Mouse (Mus musculus) adrenal gland, postnatal 4 days (tissue): ENCODE results near the gene Srgap3. TPM values are rescaled to one million over a fixed set of nuclear protein-coding genes. Genes with fewer than 3 reads are reported as not detected.

Experiments
- DNase-seq, 2 experiments: peaks; one replicate each; pipeline ENCODE4 v3.0.0; 2021 to 2022; ENCODE audit warnings: low spot score in 2 of 2, mixed read lengths in 2 of 2
- total RNA-seq, 2 experiments: library from RNA; stranded (reverse); gene quantifications; 2 replicates each; pipeline ENCODE4 v1.2.3; 2021

Gene Srgap3
- total RNA-seq, 2 experiments from 2014 or later = 25.8 to 27.8 TPM

- DNase-seq = no peak
Observed at GRCm38 (mm10) chr6:112694492-112694891, 252.6 kb downstream of the Srgap3 start.

GRCm38 (mm10) chr6:112691523-112691922, 255.5 kb downstream of the Srgap3 start:
- no peak for DNase-seq

- DNase-seq = no peak
Observed at GRCm38 (mm10) chr6:112688033-112688432, 259.0 kb downstream of the Srgap3 start.

GRCm38 (mm10) chr6:112686485-112686884, 260.6 kb downstream of the Srgap3 start:
- no peak for DNase-seq

- DNase-seq = no peak
Observed at GRCm38 (mm10) chr6:112684065-112684464, 263.0 kb downstream of the Srgap3 start.

Other genes with a start within 250 kb of the Srgap3 start
- 10 to 100 TPM; 39.6 to 43.4 TPM for gene Thumpd3, start 99.0 kb upstream of the Srgap3 start, total RNA-seq
- 100 to 1,000 TPM; 148 to 151 TPM for gene Setd5, start 130.1 kb upstream of the Srgap3 start, total RNA-seq
- 1 to 10 TPM; 8.1 to 8.8 TPM for gene Lhfpl4, start 248.1 kb upstream of the Srgap3 start, total RNA-seq